Mouse (Mus musculus) kidney, postnatal 4 days (tissue): ENCODE measurements around the gene Ssxb2.
"Not testable (repeated sequence)": the region's sequence is repeated elsewhere in the genome, so short reads cannot be mapped to it uniquely, and the experiment has no call there.

Source experiments
- DNase-seq, 2 experiments: peaks; one replicate each; pipeline ENCODE4 v3.0.0; 2021; ENCODE audit warnings: mixed read lengths in 2 of 2

Ssxb2 gene

GRCm38 (mm10) chrX:8461626-8462025 is at the start of gene Ssxb2:
Gene Ssxb2 (minus strand): TSS chrX:8461726.
- not testable (repeated sequence) for DNase-seq

DNA sequence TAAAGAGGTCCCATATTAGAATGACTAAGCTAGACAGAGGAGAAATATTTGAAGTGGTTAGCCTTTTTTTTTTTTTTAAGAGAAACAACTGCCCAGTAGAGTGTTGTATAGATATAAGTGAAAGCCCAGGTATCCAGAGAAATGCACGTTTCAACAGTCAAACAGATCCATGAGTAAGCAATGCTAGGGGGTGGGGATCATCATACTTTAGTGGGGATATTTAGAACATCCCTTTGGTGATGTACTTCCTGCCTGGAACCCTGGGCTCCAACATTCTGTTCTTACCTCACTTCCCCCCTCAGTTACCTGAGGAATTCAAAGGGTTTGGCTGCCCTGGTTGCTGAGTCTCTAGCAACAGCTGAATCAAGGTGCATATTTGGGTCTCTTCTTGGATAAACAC is 48.5 kb downstream of the Ssxb2 start, which contains the start of gene Ssxb1:
Gene Ssxb1 (plus strand): TSS at position 301 of the 400 bp plus-strand sequence.
- not testable (repeated sequence) for DNase-seq
